Mouse (Mus musculus) intestine, postnatal 0 days (tissue): ENCODE measurements at regions not wholly inside any gene's neighbourhood (a gene's known extent, or its start where the extent isn't known, plus 50 kb on each side); places are given as distances from the start of the nearest gene placed in this dataset.

Experiments used
- ATAC-seq: fragments of 200-750 bp; cut with Nextera tagmentation; 2 replicates; pipeline ENCODE4 v1.8.0; 2017; ENCODE audit warnings: mild to moderate bottlenecking, moderate TSS enrichment, moderate library complexity
- H3K27ac ChIP-seq: fragments of 300-500 bp; sonication (generic); 2 replicates; pipeline ENCODE4 v1.5.1; 2014; ENCODE audit warnings: mild to moderate bottlenecking, low read depth, low read length, moderate library complexity
- H3K27me3 ChIP-seq: fragments of 300-500 bp; sonication (generic); replicated peaks from 2 replicates; pipeline ENCODE4 v1.6.1; 2014; ENCODE audit warnings: low read length, mixed read lengths; ENCODE audit not compliant: control insufficient read depth, insufficient read depth
- H3K36me3 ChIP-seq: fragments of 300-500 bp; sonication (generic); 2 replicates; pipeline ENCODE4 v1.6.1; 2014; ENCODE audit warnings: mild to moderate bottlenecking, moderate library complexity; ENCODE audit not compliant: control insufficient read depth, insufficient read depth
- H3K4me1 ChIP-seq: fragments of 300-500 bp; sonication (generic); replicated peaks from 2 replicates; pipeline ENCODE4 v1.6.1; 2014; ENCODE audit warnings: antibody characterized with exemption, low read length, mixed read lengths; ENCODE audit not compliant: control insufficient read depth, insufficient read depth
- H3K4me2 ChIP-seq: fragments of 300-500 bp; sonication (generic); replicated peaks from 2 replicates; pipeline ENCODE4 v1.6.1; 2014; ENCODE audit warnings: low read depth, mild to moderate bottlenecking, moderate library complexity
- H3K4me3 ChIP-seq: fragments of 300-500 bp; sonication (generic); 2 replicates; pipeline ENCODE4 v1.5.1; 2014; ENCODE audit warnings: low read depth, low read length
- H3K9ac ChIP-seq: fragments of 300-500 bp; sonication (generic); 2 replicates; pipeline ENCODE4 v1.6.1; 2014; ENCODE audit warnings: mild to moderate bottlenecking, low read depth, low read length
- H3K9me3 ChIP-seq: fragments of 300-500 bp; sonication (generic); 2 replicates; pipeline ENCODE4 v1.6.1; 2016; ENCODE audit warnings: mixed run types; ENCODE audit not compliant: control insufficient read depth
- CTCF ChIP-seq: sonication (generic); IDR thresholded peaks from 2 replicates; pipeline ENCODE4 v1.5.1; 2016; ENCODE audit warnings: low read depth, mild to moderate bottlenecking, control low read depth, antibody characterized with exemption, moderate library complexity
- WGBS: fragments of 180-500 bp; shearing (Covaris S2); extraction: QIAGEN DNeasy Blood & Tissue Kit; methylation state at CpG from one replicate; pipeline ENCODE4 v1.1.7; 2014; 5-methylcytosine and 5-hydroxymethylcytosine counted together

GRCm38 (mm10) chr13:102319453-102319852 is 373.9 kb upstream of the Cd180 start:
- no peak for TF ChIP-seq CTCF
- H3K4me2 ChIP-seq = no peak overlapping the region
- no peaks in the 10 kb centered on the region for H3K4me1 ChIP-seq
- H3K36me3 ChIP-seq = no peaks in the 10 kb centered on the region
- H3K27ac ChIP-seq = no peak overlapping the region
- no peaks in the 10 kb centered on the region for H3K27me3 ChIP-seq
- 84% methylated on average over 2 of the region's 2 CpGs for WGBS
- ATAC-seq = no peak
- H3K9ac ChIP-seq = no peak overlapping the region
- H3K4me3 ChIP-seq = no peak overlapping the region
- no peaks in the 10 kb centered on the region for H3K9me3 ChIP-seq

DNA sequence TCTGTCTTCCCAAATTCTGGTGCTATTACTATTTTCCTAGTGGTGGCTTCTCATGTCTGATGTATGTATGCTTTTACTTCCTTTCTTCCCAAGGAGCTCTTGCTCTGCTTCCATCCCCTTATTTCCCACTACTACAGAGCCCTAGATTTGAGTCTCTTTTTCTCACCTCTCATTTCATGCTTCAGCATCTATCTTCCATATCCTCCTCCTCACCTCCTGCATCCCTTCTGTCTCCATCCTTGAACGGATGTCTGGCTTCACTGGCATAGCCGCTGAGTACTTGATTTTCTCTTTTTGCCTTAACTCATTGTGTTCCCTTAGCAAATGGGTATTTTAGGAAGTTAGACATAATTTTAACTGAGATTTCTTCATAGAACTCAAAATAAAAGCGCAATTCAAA is 369.5 kb upstream of the Cd180 start:
- Histone ChIP-seq H3K4me3 (no peak overlapping the region), H3K36me3 (no peaks in the 10 kb centered on the region), H3K27ac (no peak overlapping the region), H3K27me3 (no peaks in the 10 kb centered on the region), H3K4me2 (no peak overlapping the region), H3K9me3 (no peaks in the 10 kb centered on the region), H3K4me1 (no peaks in the 10 kb centered on the region), H3K9ac (no peak overlapping the region)
- ATAC-seq = no peak
- TF ChIP-seq CTCF = no peak
- 94% methylated on average over 3 of the region's 3 CpGs for WGBS

DNA sequence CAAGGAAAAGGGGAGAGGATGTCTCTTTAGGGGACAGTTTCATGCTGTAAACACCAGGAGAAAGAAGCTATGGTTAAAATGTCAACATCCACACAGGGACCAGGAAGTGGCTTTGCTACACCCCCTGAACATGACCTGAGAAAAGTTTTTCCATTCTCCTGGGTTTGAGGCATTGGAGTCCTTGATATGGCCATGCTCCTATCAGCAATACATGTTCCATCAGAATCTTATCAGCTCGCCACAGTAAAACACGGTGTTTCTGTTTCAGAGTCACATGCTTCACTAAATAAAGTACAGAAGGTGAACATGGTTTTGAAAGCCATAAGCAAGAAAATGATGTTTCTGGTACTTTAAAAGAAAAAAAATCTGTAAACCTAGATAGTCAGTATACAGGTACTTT is 367.4 kb upstream of the Cd180 start:
- no peak overlapping the region for H3K27ac ChIP-seq
- WGBS = 47% methylated on average over 2 of the region's 2 CpGs
- no peak overlapping the region for H3K4me3 ChIP-seq
- no peaks in the 10 kb centered on the region for H3K27me3 ChIP-seq
- H3K36me3 ChIP-seq = no peaks in the 10 kb centered on the region
- no peak overlapping the region for H3K4me2 ChIP-seq
- ATAC-seq = no peak
- no peaks in the 10 kb centered on the region for H3K4me1 ChIP-seq
- H3K9ac ChIP-seq = no peak overlapping the region
- TF ChIP-seq CTCF = no peak
- no peaks in the 10 kb centered on the region for H3K9me3 ChIP-seq

DNA sequence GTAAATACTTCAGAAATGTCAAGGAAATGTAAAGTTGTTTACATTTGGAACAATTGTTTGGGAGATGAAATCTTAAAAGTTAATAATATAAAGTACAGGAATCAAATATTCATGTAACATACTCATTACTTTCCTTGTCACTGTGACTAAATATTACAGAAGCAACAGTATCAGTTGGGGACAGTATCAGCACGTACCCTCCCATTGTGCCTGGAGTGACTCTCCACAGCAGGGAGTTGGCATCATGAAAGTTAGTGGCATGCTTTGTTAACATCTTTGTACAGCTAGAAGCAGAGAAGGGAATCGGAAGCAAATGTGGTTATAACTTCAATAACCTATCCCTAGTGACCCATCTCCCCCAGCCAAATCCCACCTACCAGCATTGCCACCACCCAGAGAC is 366.8 kb upstream of the Cd180 start:
- H3K4me1 ChIP-seq = no peaks in the 10 kb centered on the region
- H3K9ac ChIP-seq = no peak overlapping the region
- no peak for TF ChIP-seq CTCF
- H3K4me3 ChIP-seq = no peak overlapping the region
- H3K27me3 ChIP-seq = no peaks in the 10 kb centered on the region
- ATAC-seq = no peak
- H3K9me3 ChIP-seq = no peaks in the 10 kb centered on the region
- 75% methylated on average over 2 of the region's 2 CpGs for WGBS
- H3K36me3 ChIP-seq = no peaks in the 10 kb centered on the region
- no peak overlapping the region for H3K27ac ChIP-seq
- no peak overlapping the region for H3K4me2 ChIP-seq

DNA sequence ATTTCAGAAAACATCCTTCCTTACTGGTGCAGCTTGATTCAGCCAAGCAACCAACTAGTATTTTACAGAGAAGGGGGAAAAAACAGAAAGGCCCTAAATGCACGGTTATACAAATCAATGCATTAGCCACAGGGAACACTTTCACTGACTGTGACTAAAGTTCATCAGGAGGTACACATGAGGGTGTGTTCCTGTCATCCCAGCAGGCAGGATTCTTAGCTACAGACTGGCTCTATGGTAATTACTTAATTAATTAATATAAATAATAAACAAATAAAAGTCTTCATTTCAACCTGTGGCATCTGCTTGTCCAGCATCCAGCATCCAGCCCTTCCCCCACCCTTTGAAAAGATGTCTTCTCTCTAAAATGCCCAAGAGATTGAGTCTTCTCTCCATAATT is 359.7 kb upstream of the Cd180 start:
- Histone ChIP-seq H3K27me3 (no peaks in the 10 kb centered on the region), H3K9me3 (no peaks in the 10 kb centered on the region), H3K4me3 (no peak overlapping the region), H3K9ac (no peak overlapping the region), H3K4me1 (no peaks in the 10 kb centered on the region), H3K27ac (no peak overlapping the region), H3K36me3 (no peaks in the 10 kb centered on the region), H3K4me2 (no peak overlapping the region)
- no peak for TF ChIP-seq CTCF
- ATAC-seq = no peak
- WGBS = 59% methylated on average over 1 of the region's 1 CpGs

DNA sequence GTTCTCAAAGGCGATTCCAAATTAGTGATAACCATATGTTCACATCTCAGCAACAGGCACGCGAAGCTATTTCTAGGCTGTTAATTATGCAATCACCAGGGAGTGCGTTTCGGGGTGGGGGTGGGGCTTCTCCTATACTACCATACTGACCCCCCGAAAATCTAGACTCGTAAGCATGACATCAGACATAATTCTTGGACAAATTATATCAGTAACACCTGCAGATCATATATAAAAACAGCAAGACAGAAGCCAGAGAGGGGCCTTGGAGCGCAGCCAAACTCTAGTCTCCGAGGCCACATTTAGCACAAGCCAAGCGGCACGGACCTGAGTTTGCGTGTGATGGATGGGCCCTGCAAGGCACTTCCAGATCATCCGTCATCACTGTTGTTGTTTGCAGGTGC is 359.2 kb upstream of the Cd180 start:
- no peaks in the 10 kb centered on the region for H3K27me3 ChIP-seq
- no peak overlapping the region for H3K27ac ChIP-seq
- no peaks in the 10 kb centered on the region for H3K4me1 ChIP-seq
- WGBS = 55% methylated on average over 13 of the region's 13 CpGs
- no peak overlapping the region for H3K4me2 ChIP-seq
- no peak overlapping the region for H3K4me3 ChIP-seq
- H3K36me3 ChIP-seq = no peaks in the 10 kb centered on the region
- TF ChIP-seq CTCF = no peak
- no peak overlapping the region for H3K9ac ChIP-seq
- no peaks in the 10 kb centered on the region for H3K9me3 ChIP-seq
- no peak for ATAC-seq

DNA sequence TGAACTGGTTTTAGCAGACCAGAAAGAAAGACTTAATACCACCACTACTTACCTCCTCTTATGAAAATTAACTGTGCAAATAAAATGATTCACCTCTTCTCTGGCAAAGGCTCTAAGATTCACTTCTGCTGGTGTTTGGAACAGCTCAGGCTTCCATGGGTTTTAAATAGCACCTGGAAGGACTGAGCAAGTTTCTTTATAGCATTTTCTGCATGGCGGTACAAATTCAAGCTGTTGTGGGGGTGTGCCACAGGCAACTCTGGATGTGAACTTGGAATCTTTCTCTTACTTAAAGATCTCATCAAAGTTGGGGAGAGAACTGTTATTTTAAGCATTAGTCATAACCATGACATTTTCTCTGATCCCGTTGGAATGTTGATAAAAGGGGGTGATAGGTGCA is 350.1 kb upstream of the Cd180 start:
- no peak overlapping the region for H3K27ac ChIP-seq
- H3K9me3 ChIP-seq = no peaks in the 10 kb centered on the region
- no peak overlapping the region for H3K4me2 ChIP-seq
- H3K36me3 ChIP-seq = no peaks in the 10 kb centered on the region
- H3K9ac ChIP-seq = no peak overlapping the region
- ATAC-seq = no peak
- no peak overlapping the region for H3K4me3 ChIP-seq
- 86% methylated on average over 2 of the region's 2 CpGs for WGBS
- H3K27me3 ChIP-seq = no peaks in the 10 kb centered on the region
- no peaks in the 10 kb centered on the region for H3K4me1 ChIP-seq
- TF ChIP-seq CTCF = no peak
